Mouse (Mus musculus) ovary, postnatal 10 days (tissue): ENCODE measurements around the gene Nhsl1.

Experiments used
- DNase-seq: peaks from one replicate; pipeline ENCODE4 v3.0.0; 2022; ENCODE audit warnings: low spot score

The Nhsl1 gene

DNA sequence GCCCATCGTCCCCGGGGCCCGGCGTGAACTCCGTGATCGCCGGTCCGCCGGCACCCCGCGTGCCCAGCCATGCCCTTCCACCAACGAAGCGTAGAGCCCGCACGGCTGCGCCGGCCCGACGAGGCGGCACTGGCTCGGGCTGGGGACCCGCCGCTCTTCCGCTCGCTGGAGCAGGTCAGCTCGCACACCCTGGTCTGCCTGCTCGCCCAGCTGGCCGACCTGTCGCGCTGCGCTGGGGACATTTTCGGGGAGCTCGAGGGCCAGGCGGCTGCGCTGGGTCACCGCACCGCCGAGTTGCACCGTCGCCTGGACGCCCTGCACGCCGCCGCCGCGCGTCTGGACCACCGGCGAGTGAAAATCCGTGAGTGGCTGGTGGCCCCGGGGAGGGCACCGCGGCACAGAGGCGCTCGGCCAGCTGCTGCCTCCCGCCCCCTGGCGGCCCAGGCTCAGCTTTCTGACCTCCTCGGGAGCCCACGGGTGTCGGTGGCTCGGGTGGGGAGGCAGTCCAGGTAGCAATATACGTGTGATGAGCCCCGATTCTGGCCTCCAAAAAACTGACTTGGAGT lies at the start of gene Nhsl1:
TSS of gene Nhsl1 (plus strand) at position 70 of the 566 bp plus-strand sequence.
- peak; percentile 31 for DNase-seq

DNA sequence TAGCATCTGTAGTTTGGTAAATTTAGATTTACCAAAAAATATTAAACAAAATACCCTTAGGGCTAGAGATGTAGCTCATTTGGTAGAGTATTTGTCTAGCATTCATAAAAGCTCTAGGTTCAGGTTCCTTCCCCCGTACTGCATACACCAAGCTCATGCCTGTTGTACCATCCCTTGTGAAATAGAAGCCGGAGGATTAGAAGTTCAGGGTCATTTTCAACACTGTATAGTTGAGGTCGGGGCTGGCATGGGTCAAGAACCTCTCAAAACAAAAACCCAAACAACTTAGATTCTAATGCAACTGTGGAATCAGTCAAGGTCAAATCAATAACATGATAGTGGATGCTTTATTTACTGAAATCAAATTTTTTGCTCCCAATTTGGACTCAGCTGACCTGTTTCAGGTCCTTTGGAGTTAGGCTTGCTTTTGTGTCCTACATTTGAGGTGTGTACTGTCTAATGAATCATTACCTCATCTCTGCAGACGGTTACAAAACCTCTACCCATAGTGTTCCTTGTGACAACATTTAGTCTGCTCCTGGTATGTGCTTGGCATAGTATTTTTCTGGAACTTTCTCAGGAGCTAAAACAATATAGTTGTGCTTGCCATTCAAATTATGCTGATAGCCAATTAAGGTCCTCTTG lies 42.6 kb upstream of the Nhsl1 start:
- no peak for DNase-seq

DNA sequence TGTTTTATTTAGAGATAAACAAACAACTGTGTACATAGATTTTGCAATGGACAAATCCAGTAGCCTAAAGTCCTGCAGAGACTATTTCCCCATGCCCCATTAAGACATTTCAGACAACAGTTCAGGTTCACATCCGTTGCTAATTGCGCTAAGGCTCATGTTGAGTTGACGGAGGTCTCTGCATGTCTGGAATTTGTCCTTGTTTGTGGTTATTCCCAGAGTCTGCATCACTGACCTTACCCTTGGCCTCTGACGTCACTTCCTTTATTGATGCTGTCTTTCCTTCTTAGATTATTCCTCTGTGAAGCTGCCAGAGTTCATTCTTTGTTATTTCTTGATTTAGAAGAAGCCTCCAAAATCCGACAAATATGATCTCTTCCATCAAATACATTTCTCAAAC lies 34.8 kb upstream of the Nhsl1 start:
- DNase-seq: no peak

DNA sequence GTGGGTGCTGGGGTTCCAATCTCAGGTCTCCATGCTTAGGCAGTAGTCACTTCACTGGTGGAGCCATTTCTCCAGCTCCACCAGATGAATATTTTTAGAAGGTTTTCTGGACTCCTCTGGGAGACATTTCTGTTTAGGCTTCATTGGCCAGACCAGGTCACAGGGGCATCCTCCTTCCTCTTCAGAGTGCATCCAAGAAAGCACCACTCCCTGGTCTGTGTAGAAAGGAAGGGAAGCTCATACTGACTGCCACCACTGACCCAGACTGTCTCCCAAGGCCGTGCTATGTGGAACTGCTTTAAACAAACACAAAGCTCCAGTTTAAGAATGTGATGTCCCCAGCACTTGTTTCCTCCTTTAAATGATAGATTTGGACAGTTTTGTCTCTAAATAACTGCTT lies 29.3 kb upstream of the Nhsl1 start:
- DNase-seq: no peak

DNA sequence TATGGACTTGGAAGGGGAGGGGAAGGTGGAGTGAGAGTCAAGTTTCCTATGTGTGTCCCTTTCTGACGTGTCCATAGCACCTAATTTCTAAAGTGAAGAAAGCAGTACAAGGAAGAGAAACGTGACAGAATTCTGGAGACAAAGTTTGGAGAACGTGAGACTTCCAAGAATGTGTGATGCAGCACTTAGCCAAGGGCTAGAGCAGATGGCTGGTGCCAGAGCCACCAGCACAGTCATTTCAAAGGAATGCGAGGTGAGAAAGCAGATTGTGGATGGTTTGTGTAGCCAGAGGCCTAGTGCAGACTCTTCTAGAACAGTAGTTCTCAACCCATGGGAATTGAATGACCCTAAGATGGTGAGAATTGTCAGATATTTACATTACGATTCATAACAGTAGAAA lies 13.7 kb upstream of the Nhsl1 start:
- DNase-seq: no peak

DNA sequence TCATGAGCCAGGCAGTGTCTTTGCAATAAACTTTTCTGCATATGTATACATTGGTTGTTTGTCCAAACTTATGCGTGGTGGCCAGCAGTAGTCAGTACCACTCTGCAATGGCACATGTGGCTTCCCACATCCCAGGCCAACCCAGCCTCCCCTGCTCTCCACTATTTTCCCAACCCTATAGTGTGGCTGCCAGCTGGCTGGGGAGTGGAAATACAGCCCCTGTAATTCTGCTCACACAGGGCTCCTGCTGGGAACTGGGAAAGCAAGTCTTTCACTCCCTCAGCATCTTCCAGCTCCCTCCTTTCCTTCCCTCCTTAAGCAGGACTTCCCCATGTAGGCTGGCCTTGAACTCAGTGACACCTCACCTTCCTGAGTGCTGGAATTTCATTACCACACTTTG lies 3.7 kb upstream of the Nhsl1 start:
- DNase-seq: no peak

DNA sequence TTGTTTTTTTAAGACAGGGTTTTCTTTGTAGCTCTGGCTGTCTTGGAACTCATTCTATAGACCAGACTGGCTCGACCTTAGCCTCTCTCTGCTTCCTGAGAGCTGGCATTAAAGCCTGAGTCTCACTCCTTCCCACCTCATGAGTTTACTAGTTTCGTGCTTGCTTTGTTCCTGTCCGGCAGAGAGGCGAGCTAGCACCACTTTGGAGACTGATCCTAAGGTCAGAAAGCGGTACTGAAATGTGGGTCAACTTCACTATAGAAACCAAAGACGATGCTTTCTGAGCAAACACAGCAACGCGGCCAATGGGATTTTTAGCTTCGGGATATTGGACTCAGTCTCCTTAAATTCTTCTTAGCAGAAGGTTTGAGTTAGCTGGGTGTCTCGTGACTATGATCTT lies 1.3 kb upstream of the Nhsl1 start:
- DNase-seq: no peak

DNA sequence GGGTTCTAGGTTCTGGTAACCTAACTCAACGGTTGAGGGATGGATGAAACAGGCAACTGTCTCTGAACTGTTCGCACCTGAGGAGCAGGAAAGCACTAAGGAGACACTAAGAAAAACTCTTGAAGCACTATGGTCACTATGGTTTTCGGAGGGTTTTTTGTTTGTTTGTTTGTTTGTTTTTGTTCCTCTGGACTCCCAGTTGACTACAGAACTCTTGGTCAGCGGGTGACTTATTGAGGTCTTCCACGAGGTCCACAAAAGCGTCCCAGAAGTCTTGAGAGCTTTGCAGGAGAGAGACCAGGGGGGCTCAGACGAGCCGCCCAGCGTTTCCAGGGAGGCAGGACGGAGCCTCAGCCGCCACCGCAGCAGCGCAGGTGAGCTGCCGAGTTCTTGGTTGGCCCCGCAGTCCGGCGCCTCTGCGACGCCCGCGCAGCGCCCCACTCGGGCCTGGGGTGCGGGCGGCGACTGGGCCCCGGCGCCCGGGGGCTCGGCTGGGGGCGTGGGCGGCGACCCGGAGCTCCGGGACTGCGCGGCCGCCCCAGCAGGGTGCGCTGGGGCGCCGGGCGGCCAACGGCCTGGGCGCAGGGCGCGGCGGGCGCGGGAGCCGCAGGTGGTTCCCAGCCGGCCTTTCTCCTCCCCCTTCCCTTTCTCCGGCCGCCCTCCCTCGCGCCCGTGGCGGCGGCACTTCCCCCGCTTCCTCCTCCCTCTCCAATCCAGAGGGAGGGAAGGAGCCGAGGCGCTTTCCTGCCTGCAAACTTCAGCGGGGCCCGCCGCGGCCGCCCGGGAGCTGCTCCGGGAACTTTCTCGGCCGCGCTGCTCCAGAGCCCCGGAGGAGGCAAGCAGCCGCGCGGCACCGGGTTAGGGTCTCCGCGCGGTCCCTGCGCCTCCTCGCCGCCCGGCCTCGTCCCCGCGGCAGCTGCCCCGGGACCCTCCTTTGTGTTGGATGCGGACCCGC lies 547 bp upstream of the Nhsl1 start:
- peak; percentile 35 for DNase-seq

DNA sequence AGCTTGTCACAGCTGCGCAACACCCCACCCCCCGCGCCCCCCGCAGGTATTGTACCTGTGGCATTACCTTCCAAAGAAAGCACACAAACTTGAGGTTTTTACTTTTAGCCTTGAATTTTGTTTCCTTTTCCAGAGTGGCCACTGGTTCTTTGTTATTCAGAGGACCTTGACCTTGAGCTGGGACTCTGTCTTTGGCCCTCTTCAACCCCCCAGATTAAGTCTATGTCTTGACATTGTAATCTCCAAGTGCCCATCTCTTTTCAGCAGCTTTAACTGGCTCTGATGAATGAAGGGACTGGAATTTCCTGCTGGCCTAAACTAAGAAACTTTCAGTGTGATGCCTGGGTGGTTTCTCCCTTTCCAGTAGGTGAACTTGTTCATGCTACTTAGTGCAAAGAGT lies 906 bp downstream of the Nhsl1 start:
- DNase-seq: no peak

DNA sequence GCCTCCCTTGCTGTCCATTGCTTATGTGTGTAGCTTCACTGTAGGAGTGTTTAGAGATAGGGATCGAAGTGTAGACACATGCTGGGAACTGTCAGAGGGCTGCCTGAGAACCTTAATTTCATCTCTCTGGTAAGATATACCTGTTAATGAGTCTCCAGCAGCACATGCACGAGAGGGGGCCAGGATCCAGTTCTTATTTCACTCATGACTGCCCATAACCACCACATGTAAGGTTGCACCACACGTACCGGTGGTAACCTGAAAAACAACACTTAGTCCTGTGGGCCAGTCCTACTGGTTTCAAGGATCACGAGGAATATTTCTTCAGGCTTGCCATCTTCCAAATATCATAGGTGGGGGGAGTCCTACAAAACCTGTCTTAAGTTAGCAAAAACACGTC lies 3.1 kb downstream of the Nhsl1 start:
- DNase-seq: no peak

DNA sequence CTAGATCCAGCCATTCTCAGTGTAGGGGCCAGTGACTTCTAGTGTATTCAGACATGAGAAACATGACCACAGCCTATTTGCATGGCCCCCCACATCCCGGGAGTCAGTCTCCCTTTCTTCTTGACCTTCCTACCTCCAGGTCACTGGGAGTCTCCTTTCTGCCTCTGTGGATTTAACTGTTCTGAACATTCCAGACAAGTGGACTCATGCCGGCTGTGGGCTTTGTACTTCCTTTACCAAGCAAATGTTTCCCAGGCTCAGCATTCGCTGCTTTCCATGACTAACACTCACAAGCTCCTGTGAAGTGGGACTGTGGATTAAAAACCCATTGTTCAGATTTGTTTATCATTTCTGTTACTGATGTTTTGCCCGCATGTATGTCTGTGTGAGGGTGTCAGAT lies 4.9 kb downstream of the Nhsl1 start:
- no peak for DNase-seq

DNA sequence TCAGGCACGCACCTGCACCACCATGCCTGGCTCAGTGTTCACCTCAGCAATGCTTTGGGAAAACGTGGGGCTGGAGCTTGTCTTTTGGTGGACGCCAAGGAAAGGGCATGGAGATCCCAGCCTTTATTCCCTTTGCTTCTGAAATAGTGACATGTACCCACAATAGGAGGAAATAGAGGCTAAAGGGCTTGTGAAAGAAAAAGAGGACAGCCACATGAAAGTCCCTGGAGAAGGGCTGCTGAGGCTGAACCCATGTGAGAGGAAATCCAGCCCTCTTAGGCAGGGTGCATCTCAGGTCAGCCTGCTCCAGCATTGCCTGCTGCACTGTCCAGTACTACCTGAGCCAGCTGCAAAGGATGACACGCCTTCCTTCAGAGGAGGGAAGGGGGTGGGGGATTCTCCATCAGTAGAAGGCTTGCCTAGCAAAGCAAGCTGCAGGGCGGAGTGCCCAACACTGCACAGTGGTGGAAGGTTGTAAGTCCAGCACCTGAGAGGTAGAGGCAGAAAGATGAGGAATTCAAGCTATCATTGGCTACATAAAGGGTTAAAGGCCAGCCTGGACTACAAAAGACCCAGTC lies 9.6 kb downstream of the Nhsl1 start:
- no peak for DNase-seq

DNA sequence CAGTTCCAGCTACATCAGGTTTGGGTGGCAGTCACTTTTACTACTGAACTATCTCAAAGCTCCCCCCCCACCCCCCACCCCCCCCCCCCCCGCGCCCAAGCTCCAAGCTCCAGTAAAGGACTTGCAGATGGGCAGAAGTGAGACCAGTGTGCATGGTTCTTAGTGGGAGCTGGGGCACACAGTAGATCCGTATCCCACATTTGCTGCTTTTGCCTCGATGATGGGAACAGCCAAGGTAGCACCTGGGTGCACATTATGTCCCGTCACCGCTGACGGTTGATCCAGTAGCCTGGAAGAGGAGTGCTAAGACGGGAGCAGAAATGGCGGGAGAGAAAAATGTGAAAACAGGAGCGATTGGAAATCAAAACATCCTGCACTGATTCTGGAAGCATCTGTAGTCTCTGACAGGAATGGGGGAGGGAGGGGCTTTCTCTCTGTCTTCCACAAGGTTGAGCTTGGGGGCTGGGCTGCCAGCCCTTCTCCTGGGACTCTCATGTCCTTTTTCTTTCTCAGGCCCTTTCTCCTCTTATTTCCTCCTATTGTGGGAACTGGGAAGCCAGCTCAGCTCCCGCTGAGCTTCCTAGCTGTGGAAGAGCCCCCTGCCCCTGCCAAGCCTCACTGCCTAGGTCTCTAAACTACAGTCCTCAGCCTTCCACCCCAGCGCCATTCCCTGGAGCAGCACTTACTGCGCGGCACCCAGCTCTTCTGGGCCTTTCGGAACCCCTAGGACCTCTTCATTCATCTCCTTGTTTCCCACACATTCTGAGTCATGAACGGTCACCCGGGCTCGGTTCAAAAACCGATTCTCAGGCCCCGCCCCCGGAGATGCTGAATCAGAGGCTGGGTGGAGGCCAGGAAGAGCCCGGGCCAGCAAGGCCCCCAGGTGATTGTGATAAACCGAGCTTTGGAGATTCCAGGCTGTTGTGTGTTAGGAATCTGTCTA lies 10.6 kb downstream of the Nhsl1 start:
- DNase-seq: peak; percentile 14

DNA sequence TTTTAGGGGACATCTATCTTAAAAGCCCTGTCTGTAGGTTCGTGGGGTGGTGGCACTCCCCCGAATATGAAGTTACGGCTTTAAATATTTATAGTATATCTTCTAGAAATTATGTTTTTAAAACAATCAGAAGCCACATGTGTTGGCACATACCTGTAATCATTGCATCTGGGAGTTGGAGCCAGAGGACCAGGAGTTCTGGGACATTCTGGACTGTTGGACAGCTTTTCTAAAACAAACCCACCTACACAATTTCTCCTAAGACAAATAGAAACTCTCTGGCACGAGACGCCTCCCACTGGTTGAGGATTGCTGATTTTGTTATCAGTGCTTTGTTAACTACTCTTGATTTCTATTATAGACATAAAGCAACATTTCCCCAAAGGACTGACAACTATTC lies 11.7 kb downstream of the Nhsl1 start:
- DNase-seq: no peak

DNA sequence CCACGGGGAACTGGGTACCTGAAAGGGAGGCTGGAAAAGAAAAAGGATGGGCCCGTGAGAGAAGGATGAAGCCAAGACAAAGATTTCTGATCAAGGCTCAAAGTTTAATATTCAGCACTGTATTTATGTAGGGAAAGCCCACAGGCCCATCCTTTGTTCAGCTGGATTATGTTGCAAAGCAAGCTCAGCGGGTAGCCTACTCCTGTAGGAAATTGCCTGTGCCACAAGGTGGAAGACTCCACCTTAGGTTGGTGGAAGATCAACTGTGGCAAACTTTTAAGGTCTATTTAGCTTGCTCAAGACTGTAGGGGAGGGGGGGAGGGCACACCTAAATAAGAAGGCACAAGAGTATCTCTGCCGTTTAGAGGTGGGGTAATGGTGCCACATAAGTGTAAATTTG lies 14.8 kb downstream of the Nhsl1 start:
- DNase-seq: no peak

DNA sequence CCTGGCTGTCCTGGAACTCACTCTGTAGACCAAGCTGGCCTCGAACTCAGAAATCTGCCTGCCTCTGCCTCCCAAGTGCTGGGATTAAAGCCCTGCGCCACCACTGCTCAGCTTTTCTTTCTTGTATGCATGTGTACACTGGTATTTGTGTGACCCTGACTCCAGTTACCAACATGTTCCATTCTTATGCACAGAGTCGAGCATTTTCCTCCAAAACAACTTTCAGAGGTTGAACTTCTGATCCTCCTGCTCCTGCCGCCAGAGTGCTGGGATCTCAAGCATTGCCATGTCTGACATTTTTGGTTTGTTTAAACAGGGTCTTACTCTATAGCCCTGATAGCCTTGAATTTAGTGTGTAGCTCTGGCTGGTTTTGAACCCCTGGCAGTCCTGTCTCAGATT lies 15.4 kb downstream of the Nhsl1 start:
- no peak for DNase-seq

DNA sequence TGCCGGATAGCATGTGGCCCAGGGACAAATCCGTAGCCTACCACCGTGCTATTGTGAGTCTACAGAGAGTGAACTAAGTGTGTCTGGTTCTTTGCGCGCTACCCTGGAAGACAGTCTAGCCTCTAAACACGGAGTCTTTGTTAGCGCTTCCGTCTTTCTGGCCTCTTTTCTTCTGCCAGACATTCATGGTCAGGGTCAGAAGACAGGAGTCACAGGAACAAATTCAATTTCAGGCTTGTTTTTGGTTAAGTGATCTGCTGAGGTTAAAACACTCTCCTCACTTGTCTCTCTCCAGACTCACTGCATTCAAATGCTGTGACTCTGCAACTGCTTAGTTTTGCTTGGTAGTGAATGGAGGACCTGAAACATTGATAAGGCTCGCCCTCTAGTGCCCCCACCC lies 15.9 kb downstream of the Nhsl1 start:
- DNase-seq: no peak

DNA sequence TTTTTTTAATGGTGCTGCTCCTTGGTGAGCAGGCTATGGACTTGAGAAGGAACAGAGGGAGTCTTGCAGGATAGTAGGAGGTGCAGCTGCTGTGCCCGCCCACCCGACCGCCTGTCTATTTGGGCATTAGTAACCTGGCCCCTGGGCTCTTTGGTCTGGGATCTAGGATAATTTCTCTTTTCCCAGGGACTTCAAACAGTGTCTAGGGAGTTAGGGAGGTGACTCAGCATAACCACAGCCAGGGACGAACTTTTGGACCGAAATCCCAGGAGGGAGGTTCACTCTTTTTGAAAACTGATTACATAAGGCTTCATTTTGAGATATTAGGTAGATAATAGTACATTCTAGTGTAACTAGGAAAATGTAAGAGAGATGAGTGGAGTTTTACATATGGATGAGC lies 18.9 kb downstream of the Nhsl1 start:
- no peak for DNase-seq

DNA sequence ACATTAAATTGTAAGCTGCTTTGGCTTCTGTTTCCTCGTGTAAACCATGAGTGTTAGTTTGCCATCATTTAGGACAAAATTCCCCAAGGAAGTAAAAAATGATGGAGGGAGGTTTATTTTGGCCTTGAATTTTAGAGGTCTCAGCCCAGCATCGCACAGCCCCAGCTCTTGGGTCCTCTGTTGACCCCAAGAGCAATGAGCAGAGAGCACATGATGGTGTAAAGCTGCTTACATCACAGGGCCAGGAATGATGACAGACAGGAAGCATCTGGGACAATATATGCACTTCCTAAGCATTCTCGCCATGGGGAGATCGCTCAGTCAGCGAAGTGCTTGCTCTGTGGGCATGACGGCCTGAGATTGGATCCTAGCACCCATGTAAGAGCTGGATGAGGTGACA lies 20.6 kb downstream of the Nhsl1 start:
- no peak for DNase-seq

DNA sequence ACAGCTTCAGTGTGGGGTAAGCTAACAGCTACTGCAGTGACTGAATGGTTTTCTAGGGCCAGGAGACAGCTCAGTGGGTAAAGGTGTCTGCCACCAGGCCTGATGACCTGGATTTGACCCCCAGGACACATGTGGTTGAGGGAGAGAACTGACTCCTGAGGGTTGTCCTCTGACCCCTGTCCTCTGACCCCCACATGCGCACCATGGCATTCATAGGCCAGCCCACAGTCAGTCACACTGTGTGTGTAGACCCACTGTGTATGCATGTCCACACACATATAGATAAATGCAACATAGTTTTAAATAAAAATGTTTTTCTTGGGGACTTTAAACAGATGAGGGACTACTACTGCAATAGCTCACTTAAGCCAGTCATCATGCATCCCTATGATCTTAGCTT lies 22.1 kb downstream of the Nhsl1 start:
- no peak for DNase-seq

DNA sequence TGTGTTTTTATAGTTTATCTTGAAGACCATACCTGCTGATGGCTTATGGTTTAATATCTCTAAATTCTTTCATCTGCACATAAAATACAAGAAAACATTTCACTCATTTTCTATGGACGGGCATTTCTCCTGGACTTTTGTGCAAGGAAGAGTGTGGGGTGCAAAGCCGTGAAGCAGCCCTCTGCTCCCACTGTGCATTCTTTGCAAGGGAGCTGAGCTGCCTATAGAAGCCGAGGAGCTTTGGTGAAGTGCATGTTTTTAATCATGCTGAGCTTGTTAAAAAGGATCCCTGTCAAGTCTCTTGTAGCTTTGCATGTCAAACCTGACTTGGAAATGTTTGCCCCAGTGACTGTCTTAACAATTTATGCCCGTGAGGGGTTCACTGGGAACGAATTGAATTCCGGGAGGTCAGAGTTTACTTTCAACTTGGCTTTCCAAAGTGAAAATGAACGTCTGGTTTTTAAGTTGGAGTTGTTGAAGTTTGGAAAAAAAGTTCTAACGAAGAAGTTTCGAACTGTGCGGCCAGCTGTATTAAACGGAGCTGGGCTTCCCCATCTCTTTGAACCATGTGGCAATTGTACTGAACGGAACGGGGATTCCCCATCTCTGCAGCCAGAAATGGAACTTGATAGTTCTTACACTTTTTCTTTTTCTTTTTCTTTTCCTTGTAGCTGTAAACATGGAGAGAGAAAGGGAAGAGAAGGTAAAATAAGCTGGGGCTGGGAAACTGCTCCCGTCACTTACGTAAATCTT lies 22.8 kb downstream of the Nhsl1 start:
- no peak for DNase-seq
